Mouse (Mus musculus) layer of hippocampus, adult 11-12 months (tissue): ENCODE results near the gene Ust.

Source experiments
- DNase-seq: peaks from one replicate; pipeline ENCODE4 v3.0.0; 2022; ENCODE audit warnings: low spot score

Gene Ust

DNA sequence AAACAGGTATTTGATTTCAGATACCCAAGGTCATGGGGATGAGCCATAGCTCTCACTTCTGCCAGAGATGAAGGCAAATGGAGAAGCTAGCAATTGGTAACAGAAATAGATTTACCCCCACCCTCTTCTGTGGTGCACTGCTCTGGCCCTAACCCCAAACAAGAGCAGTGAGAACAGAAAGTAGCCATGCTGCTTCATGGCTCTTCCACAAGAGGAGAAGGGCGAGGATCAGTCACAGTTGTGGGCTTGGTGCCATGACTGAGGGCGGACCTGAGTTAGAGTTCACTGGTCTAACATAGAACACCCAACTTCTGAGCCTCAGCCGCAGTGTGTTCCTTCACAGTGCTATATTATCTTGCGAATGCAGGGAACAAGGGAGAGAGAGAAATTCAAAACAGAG is 13.8 kb downstream of the Ust start:
- no peak for DNase-seq

DNA sequence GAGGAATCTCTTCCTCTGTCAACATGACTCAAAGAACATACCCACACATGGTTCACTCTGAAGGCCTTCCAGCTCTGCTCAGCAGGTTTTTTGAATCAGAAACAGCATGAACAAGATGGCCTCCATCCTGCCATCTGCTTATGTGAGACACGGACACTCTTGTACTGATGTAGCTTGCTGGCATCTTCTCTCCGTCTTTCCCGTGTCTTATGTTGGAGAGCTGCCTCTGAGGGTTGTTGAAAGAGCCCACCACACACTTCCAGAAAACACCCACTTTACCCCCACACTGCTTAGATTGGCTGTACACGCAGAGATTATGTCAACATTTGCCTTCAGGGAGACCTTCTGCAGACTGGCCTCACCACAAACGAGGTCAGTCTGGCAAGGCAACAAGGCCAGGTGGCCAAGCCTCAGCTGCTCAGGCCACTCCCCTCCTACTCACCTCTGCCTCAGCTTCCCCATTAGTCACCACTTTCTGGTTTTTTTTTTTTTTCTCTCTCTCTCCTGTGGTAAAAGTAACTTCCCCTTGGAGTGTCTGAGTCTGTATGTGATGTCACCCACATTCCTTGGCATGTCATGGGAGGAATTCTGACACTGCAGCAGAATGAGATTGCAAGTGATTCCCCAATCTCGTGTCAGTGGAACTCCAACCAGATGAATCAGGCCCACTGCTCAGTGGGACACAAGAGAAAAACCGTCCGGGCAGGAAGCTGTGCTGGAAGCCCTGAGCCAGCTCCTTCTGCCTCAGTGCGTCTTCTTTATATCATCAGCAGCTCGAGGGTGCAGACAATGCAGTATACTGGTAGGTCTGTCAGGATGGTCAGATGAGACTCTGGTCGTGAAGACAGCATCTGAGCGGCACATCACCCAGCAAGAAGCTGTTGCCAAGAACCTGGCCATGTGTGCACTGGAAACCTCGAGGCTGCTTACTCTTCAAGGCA is 19.4 kb downstream of the Ust start:
- DNase-seq = peak; percentile 50

DNA sequence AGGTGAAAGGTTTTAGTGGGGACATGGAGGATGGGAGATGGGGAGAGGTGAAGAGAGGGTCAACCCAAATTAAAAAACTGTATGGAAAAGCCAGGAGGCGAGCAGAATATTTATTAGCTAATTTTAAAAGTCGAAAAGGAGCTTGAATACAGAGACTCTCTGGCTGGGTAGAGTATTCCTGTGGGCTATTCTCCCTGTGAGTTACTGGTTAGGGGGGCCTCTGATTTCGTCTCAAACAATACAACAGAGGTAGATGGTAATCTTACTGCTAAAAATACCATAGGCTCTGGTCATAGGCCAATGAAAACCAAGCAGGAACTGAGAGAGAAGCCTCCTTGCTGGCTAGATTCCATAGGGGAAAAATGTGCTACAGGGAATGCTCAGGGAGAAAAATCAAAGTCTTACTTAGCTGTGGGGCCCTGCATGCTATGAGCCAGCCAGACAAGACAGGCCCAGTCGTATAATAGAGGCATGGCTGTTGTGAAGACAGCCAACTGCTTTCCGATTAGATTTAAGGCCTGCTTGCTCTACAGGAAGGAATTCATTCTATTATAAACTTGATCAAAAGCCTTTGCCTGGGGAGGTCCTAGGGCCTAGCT is 23.0 kb downstream of the Ust start:
- DNase-seq = no peak

DNA sequence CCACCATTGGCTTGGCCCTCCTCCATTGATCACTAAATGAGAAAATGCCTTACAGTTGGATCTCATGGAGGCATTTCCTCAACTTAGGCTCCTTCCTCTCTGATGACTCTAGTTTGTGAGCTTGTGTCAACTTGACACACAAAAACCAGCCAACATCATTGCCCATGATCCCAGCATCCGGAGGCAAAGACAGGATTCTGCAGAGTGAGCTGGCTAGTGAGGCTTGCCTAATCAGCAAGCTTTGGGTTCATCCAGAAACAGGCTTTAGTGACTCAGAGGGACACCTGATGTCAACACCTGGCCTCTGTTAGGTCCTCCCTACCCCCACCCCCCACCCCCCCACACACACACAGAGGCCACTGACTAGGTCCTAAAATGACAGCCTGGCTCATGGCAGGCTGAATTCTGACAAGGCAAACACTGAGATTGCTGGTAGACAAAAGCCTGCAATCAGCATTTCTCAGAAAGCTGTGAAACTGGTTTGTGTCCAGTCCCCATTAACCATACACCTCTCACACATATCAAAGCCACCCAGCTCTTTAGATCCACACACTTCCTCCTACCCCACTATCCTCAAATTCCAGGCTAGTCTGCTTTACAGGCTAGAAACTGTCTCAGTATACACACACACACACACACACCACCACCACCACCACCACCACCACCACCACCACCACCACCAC is 26.6 kb downstream of the Ust start:
- no peak for DNase-seq

DNA sequence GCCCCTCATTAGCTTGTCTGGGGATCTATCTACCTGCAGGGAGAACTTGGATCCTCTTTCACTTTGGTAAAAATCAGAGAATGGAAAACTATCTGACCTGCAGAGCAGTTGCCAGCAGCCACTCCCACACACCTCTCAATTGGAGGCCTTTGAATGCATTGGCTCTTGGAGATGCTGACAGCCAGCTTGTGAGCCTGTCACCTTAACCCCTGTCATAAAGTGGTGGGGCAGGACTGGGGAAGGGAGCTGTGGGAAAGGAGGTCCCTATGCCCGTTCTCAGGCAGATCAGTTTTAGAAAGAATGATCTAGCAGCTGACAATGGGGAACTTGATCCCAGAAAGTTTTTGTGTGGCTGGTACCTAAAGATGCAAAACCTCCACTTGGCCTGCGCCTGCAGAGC is 31.2 kb downstream of the Ust start:
- DNase-seq = no peak

DNA sequence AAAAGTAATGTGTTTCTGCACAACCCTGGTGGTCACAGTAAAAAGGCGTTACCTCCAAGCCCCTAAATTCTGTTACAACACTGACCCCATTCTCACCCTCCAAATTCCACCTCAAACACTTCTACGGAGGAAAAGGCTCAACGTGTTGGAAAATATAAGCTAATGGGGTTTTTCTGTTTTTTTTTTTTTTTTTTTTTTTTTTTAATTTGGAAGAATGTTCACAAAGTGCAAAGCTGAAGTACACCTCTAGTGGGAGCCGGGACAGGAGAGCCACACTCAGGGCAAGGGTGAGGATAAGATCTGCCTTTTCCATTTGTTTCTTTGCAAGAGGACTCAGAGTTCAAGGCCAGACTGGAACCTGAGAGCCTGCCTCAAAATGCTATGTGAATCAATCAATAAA is 34.1 kb downstream of the Ust start:
- no peak for DNase-seq

DNA sequence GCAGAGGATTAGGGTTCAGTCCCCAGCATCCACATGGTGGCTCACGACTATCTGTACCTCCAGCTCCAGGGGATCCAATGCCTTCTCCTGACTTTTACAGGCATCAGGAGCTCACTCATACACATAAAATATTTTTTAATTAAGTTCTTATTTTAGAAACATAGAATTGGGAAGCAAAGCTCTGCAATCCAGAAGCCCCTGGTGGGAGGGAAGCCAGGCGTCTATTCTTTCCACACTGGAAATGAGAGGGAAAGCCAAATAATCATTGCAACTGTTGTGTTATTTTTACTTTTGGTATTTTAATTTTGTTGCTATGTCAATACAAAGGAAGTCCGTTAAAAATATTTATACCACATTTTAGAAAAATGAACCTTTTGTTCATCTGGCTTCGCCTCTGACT is 35.8 kb downstream of the Ust start:
- DNase-seq = peak; percentile 20

DNA sequence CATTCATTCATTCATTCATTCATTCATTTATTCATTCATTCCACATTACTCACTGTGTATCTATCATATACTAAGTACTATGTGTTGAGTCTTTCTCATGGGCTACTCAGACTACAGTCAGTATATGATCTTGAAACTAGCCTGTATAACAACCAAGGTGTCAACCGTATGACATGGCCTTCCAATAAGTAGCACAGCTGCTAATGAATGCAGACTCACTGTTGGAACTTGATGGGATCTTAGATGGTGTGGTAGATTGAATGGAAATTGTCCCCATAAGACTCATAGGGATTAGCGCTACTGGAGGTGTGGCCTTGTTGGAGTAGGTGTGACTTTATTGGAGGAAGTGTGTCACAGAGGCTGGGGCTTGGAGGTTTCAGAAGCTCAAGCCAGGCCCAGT is 38.8 kb downstream of the Ust start:
- DNase-seq = no peak

DNA sequence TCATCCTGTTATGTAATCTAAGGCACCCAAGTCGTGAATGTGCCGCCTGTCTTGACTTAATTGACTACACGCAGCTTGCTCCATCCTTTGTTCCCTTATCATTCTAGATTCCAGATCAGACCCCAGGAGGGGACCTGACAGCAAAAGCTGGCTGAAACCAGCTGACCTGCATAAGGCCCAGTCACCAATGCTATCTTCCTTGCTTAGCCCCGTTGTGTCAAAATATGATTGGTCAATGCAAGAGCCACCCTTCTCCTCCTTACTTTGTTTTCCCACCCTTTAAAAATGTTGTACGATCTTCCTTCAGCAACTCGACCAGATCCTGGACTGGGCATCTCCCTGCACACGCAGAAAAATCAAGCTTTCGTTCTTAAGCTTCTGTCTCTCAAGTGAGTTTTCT is 40.7 kb downstream of the Ust start:
- no peak for DNase-seq

DNA sequence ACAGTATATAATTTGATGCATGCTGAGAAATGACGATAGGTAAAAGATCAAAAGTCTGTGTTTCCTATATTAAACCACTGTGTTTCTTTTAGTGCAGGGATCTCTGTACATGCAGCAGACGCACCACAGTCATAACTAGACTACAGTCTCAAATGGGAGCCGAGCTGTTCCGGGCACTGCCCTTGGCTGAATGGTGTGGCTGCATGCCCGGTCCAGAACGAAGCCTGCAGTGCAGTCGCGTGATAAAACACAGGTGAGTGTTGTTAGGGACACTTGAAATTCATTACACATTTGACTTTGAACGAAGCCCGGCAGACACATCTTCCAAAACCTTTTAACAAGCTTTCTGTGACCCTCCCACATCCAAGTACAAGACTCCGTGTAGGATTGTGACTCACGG is 46.6 kb downstream of the Ust start:
- DNase-seq = no peak

DNA sequence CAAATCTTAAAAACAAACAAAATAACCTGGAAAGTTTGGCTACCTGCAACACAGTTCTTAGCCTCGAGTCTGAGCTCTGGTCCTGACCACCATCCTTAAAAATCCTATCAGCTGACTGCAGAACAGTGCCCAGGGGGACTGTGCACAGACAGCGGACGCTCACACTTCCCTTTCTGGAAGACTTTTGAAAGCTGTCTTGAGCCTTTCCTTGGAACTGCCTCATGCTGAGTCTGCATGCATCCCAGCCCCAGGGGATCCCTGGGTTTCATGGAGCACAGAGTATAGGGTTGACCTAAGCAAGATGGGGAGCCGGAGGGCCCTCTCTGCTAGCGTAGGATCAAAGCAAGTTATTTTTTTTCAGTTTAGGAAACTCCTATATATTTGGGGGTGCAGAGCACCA is 47.6 kb downstream of the Ust start:
- no peak for DNase-seq

DNA sequence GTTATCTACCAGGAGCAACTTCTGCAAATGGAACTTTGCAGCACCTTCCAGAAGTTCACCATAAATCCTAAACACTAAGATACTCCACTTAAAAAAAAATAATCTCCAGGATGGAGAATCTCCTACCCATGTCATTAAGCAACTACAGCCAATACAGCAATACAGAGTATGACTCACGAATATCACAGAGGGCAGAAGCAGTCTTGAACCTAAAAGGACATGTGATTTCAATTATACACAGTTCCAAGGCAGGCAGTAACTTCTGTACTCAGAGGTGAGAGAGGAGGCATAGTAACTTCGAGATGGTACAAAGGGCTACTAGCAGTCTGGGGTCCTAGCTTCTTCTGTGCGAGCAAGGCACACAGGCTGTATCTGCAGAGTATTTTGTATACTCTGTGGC is 49.1 kb downstream of the Ust start:
- no peak for DNase-seq

DNA sequence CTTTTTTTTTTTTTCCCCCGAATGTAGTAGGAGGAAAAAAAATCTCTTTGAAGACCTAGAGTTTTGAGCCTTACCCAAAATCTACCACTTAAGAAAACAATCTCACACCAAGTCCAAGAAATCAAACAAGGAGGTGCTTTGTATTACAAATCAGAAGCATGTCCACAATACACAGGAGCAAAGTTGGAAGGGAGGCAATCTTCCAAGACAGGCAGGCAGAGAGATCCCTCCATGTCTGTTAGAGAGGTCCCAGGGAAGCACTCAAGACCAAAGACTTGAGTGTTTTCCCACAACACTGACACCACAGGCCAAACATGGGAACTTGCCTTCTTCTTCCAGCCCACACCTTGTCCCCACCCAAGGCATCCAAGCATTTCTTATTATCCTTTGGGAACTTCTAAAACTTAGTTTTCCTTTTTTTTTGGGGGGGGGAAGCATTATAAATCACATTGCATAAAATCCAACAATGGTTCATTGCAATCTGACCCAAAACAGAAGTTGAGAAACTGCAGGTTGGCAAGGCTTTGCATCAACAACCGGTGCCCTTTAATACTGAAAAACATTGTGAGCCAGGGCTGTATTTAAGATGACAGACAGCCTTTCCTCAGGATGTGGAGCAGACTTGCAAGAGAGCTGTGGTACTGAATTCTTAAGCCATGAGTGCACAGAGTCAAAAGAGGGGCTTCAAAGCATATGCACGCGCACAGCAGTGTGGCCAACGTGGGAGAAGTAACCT is 49.8 kb downstream of the Ust start:
- no peak for DNase-seq

DNA sequence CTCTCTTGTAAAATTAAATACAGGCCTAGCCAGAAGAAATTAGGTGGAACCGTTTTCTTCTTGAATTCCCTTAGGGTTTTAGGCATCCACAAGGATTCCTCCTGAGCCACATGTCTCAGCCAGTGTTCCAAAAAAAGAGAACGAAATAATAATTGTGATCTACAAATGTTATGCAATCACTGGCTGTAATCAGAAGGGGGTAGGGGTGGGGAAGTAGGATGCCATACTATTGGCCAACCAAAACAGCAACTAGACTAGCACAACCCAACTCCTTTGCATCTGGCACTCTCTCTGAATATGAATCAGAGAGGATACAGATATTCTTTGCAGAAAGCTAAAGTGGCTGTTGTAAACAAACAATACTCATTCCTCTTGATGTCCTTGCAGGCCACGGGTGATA is 52.7 kb downstream of the Ust start:
- DNase-seq = peak; percentile 17

DNA sequence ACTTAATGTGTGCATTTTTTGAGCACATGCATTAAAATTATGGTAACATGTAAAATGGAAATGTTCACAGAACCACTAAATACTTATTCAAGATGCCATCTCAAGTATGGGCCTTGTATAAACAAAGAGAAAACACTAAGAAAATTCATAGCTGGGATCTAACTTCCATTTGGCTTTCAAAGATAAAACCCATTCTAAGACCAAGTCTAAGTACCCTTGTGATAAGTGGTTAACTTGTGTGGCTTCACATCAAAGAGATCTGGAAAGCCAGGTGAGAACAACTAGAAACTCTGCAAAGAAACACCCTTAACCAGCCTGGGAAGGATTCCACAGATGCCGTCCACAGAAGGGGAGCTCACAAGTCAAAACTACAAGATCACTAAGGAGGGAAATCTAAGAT is 53.4 kb downstream of the Ust start:
- no peak for DNase-seq

DNA sequence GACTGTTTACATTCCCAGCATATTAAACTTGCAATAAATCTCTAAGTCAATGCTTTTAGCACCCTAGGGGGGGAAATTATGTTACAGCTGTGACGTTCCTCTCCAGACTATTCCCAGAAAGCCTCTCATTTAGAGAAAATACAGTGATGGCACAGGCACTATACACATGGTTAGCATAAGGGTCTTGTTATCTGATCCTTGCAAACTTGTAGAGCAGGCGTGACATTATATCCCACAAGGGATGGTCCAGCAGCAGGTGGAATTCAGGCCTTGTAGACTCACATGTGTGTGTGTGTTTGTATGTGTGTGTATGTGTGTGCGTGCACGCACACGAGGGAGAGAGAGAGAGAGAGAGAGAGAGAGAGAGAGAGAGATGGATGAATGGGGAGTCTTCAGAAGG is 57.3 kb downstream of the Ust start:
- no peak for DNase-seq

DNA sequence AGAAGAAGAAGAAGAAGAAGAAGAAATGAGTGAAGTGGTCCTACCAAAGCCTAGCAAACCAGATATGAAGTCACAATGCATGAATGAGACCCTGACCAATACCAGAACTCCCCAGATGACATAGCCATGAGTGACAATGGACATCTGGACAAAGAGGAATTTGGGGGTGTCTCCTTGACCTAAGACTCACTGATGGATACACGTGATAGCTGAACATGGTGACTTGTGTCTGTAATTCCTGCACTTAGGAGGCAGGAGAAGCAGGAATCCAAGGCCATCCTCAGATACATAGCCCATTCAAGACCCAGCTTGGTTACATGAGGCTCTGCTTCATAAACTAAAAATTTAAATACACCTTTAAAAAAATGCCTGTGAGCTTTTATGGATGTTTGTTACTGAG is 63.9 kb downstream of the Ust start:
- DNase-seq = no peak

DNA sequence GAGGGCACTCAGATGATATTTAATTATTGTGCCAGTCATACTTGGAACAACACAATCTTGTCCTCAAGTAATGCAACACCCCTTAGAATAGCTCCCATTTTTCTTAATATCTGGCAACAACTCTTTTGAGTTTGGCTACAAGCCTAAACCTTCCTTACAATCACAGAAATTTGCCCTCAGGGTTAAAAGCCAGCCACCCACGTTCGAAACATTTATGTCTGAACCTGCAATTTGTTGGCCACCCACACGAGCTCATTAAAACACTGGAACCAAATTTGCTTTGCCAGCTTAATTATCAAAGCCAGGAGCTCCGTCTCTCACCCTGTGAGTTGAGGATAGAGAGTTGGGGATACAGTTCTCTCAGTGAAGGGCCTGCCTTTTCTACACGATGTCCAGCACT is 70.9 kb downstream of the Ust start:
- no peak for DNase-seq

DNA sequence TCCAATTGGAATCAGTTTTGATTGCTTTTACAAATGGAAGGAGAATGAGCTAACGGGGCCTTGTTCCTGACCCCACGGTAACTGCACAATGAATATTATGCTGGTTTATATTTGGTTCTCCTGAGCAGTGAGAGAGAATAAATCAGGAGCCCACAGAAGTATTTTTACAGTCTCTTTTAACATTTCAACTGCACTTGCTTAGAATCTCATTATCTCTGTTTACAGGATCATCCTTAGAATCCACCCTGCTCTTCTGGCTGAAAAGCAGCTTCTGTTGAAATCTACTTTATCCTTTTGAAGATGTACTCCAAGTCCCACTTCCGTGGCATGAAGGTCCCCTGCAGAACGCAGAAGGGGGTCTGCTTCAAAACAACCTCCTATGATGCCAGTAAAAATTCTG is 71.7 kb downstream of the Ust start:
- DNase-seq = no peak

DNA sequence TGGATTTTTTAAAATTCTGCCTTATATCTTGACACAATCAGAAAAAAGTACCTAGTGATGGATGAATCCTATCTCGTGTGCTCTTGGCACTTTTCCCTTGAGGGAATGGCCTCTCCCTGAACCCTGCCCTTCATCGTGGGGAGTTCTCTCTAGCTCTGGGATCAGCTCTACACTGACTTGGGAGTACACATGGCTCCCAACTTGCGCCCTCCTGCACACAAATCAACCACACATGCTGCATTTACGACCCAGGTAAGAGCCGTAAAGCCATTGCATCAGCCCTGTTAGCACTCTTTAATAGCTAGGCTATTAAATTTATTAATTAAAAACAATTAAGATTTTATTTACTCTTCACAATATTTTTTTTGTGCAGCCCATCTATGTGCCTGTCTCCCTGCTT is 74.6 kb downstream of the Ust start:
- no peak for DNase-seq

DNA sequence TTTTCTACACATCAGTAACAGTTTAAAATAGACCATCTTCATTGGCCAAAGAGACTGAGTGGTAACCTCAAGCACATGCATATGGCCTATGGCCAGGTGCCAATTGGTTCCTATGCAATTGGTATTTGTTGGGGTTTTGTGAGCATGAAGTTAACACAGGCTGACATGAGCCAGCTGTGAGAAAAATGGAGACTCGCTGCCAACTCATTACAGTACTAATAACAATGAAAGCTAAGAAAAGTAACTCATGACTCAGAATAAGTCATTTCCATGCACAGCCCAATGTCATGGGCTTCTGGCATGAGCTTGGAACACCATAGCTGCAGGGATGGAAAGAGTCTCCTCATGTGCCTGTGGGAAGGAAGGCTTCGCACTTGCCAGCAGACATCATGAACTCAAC is 86.8 kb downstream of the Ust start:
- no peak for DNase-seq
